In genomic region chr7:131074098-131074497, GRCm38 (mm10) we compare ENCODE assay signal across 11 mouse cellular contexts. TPM values are rescaled to one million over a fixed set of nuclear protein-coding genes. Genes with fewer than 3 reads are reported as not detected.
DNase-seq lines count a peak whose midpoint lies in the region; ATAC-seq and TF ChIP-seq lines count a peak whose summit lies in the region.
"Not testable (repeated sequence)": the region's sequence is repeated elsewhere in the genome, so short reads cannot be mapped to it uniquely, and the experiment has no call there.
"Had no signal": no experiment of that assay in that cellular context is flagged by ENCODE, and none has a peak within 500 bp of the region (broad histone marks: within the 10 kb centered on the region; RNA-seq: fewer than 3 reads in every experiment).

No protein-coding gene starts in this region.

- ATAC-seq in hindbrain, embryonic 14.5 days (ENCODE audit: low FRiP score) = not testable (repeated sequence)

- H3K4me2 ChIP-seq in hindbrain, embryonic 14.5 days (replicated peaks) = not testable (repeated sequence)

- H3K27me3 ChIP-seq in C2C12 (ENCODE audit: control insufficient read depth, insufficient read depth, insufficient read length); hindbrain, embryonic 14.5 days (ENCODE audit: control insufficient read depth, insufficient read depth, low read length): not testable (repeated sequence)

- H3K79me2 ChIP-seq in C2C12 (ENCODE audit: control insufficient read depth, insufficient read depth) = not testable (repeated sequence)

- not testable (repeated sequence) for H3K79me3 ChIP-seq in C2C12 (ENCODE audit: low read depth)

- H3K4me1 ChIP-seq in hindbrain, embryonic 14.5 days (replicated peaks; ENCODE audit: control insufficient read depth, insufficient read depth, low read length) = not testable (repeated sequence)

- not testable (repeated sequence) for H3ac ChIP-seq in C2C12 (ENCODE audit: control insufficient read depth, insufficient read length, low read depth)

- H3K27ac ChIP-seq in hindbrain, embryonic 14.5 days = not testable (repeated sequence)

- 82% methylated on average over 6 of the region's 6 CpGs for WGBS in hindbrain, embryonic 14.5 days

- H3K9ac ChIP-seq in hindbrain, embryonic 14.5 days = not testable (repeated sequence)

- H3K4me3 ChIP-seq in C2C12 (ENCODE audit: insufficient read depth, poor library complexity, severe bottlenecking); hindbrain, embryonic 14.5 days (replicated peaks; ENCODE audit: low read length): not testable (repeated sequence)

- not testable (repeated sequence) for H3K9me3 ChIP-seq in hindbrain, embryonic 14.5 days (ENCODE audit: control insufficient read depth, low read length)

- DNase-seq in hindbrain, embryonic 14.5 days (ENCODE audit: low spot score) = peak; percentile 6
- DNase-seq in thymus, adult 18-20 months = peak; percentile 12 to 36
- peak; percentile 30 for DNase-seq in thymus, postnatal 25 days
- DNase-seq in thymus, postnatal 4 days = peak; percentile 24

- not testable (repeated sequence) for TF ChIP-seq CTCF in C2C12 (IDR thresholded peaks at IDR 0.05; ENCODE audit: control insufficient read depth, insufficient read depth, insufficient read length)

- not testable (repeated sequence) for H3K36me3 ChIP-seq in C2C12 (ENCODE audit: control insufficient read depth, insufficient read depth); hindbrain, embryonic 14.5 days (replicated peaks; ENCODE audit: control insufficient read depth, insufficient read depth)

TF ChIP-seq in C2C12, 6 proteins besides CTCF, POLR2A, EP300 and RAD21:
- peak; percentile 24 for TF ChIP-seq MYOD1 (IDR thresholded peaks at IDR 0.05; ENCODE audit: control insufficient read depth, insufficient read length, low read depth)

RNA-seq across cellular contexts. Expression of gene Dmbt1, which starts 42.2 kb away (rescaled TPM):
- polyA plus RNA-seq in C2C12 (2012; fragmentation: generic; extraction: Trizol) = not detected
- not detected in 2 replicates for polyA plus RNA-seq in hindbrain, embryonic 14.5 days (2014; fragmentation: Nextera tagmentation; extraction: Ambion mirVana)
- polyA plus RNA-seq: adrenal gland, adult 2 months; embryonic facial prominence, embryonic 10.5 days; embryonic facial prominence, embryonic 12.5 days; forebrain, embryonic 11.5 days; forebrain, embryonic 15.5 days; forebrain, postnatal 0 days had no signal
